8 mouse cellular contexts compared by ENCODE assay signal in the genomic region with DNA sequence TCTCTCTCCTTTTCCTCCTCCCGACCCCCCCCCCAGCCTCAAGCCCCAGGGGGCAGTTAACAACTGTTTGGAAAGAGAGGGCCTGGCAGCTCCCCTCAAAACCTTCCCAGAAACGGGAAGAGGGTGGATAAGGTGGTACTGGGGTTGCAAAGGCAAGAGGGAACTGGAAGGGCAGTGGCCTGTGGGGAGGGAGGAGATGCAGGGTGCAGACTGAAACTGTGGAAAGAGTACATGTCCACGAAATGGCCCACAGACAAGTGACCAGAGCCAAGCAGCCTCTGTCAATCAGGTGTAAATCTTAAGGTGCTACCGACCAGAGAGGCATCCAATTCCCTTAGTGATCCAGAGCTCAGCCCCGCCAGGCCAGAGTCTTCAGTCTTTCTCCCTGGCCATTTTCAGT.
DNase-seq lines count a peak whose midpoint lies in the region; ATAC-seq and TF ChIP-seq lines count a peak whose summit lies in the region.

No protein-coding gene starts in this region.

- H3K4me1 ChIP-seq in forebrain, embryonic 10.5 days, result peaks cover 20% of the 10 kb centered on the region
- H3K4me1 ChIP-seq in hindbrain, embryonic 13.5 days (replicated peaks), result peaks cover 19% of the 10 kb centered on the region
- peaks cover 12% of the 10 kb centered on the region for H3K4me1 ChIP-seq in midbrain, embryonic 11.5 days (ENCODE audit: control insufficient read depth, insufficient read depth, low read length)

- peak overlapping the region; percentile 75 for H3K27ac ChIP-seq in forebrain, embryonic 10.5 days
- no peak overlapping the region for H3K27ac ChIP-seq in hindbrain, embryonic 13.5 days
- H3K27ac ChIP-seq in midbrain, embryonic 11.5 days (ENCODE audit: low read depth, low read length), result no peak overlapping the region
- H3K27ac ChIP-seq in layer of hippocampus, adult 2 months, result no peak overlapping the region

- TF ChIP-seq CTCF in C2C12 (IDR thresholded peaks at IDR 0.05; ENCODE audit: control insufficient read depth, insufficient read depth, insufficient read length), result no peak
- TF ChIP-seq CTCF in layer of hippocampus, adult 2 months (conservative IDR thresholded peaks at IDR 0.05), result no peak

- peaks cover 18% of the 10 kb centered on the region for H3K79me2 ChIP-seq in C2C12 (ENCODE audit: control insufficient read depth, insufficient read depth)

- H3K9me3 ChIP-seq in forebrain, embryonic 10.5 days, result no peaks in the 10 kb centered on the region
- H3K9me3 ChIP-seq in hindbrain, embryonic 13.5 days, result no peaks in the 10 kb centered on the region
- no peaks in the 10 kb centered on the region for H3K9me3 ChIP-seq in midbrain, embryonic 11.5 days (ENCODE audit: control insufficient read depth, low read length)

- no peak for ATAC-seq in hindbrain, embryonic 13.5 days (ENCODE audit: low FRiP score)
- no peak; the same call in 1 of the 2 replicates for ATAC-seq in midbrain, embryonic 11.5 days (ENCODE audit: low FRiP score)

- no peaks in the 10 kb centered on the region for H3K27me3 ChIP-seq in C2C12 (ENCODE audit: control insufficient read depth, insufficient read depth, insufficient read length)
- peaks cover 31% of the 10 kb centered on the region for H3K27me3 ChIP-seq in forebrain, embryonic 10.5 days (ENCODE audit: poor library complexity, severe bottlenecking)
- H3K27me3 ChIP-seq in hindbrain, embryonic 13.5 days, result peaks cover 37% of the 10 kb centered on the region
- H3K27me3 ChIP-seq in midbrain, embryonic 11.5 days (ENCODE audit: control insufficient read depth, insufficient read depth, low read length), result no peaks in the 10 kb centered on the region; the same call in 1 of the 2 replicates

- WGBS in forebrain, embryonic 10.5 days, result 3% methylated on average over 4 of the region's 5 CpGs
- 5% methylated on average over 5 of the region's 5 CpGs for WGBS in hindbrain, embryonic 13.5 days
- 2% methylated on average over 4 of the region's 5 CpGs for WGBS in midbrain, embryonic 11.5 days

- peak; percentile 30 for DNase-seq in forebrain, embryonic 10.5 days (ENCODE audit: extremely low spot score, low spot score)
- no peak for DNase-seq in midbrain, embryonic 11.5 days (ENCODE audit: low spot score, missing footprints)
- no peak for DNase-seq in left cerebral cortex, postnatal 36 days (ENCODE audit: low spot score in 2 of 2)
- no peak for DNase-seq in layer of hippocampus, adult 8-10 months (ENCODE audit: low spot score in 2 of 2)
- DNase-seq in adrenal gland, adult 18-20 months (ENCODE audit: low spot score in 2 of 2), result no peak
- DNase-seq in layer of hippocampus, adult 2 months (ENCODE audit: low spot score in 2 of 2), result no peak

- no peaks in the 10 kb centered on the region for H3K36me3 ChIP-seq in C2C12 (ENCODE audit: control insufficient read depth, insufficient read depth)
- no peaks in the 10 kb centered on the region for H3K36me3 ChIP-seq in forebrain, embryonic 10.5 days (replicated peaks)
- no peaks in the 10 kb centered on the region for H3K36me3 ChIP-seq in hindbrain, embryonic 13.5 days
- H3K36me3 ChIP-seq in midbrain, embryonic 11.5 days (ENCODE audit: control insufficient read depth, insufficient read depth, low read length), result no peaks in the 10 kb centered on the region

- intact Hi-C loops in left cerebral cortex, postnatal 36 days (cut with DNase I), result no loop called here

- peak overlapping the region; percentile 31 for H3K4me3 ChIP-seq in C2C12 (ENCODE audit: insufficient read depth, poor library complexity, severe bottlenecking)
- peak overlapping the region; percentile 63 for H3K4me3 ChIP-seq in forebrain, embryonic 10.5 days
- peak overlapping the region; percentile 40; the same call in 1 of the 2 replicates for H3K4me3 ChIP-seq in hindbrain, embryonic 13.5 days
- H3K4me3 ChIP-seq in midbrain, embryonic 11.5 days (ENCODE audit: low read depth, low read length), result peak overlapping the region; percentile 46
- H3K4me3 ChIP-seq in layer of hippocampus, adult 2 months, result no peak overlapping the region

- H3K9ac ChIP-seq in hindbrain, embryonic 13.5 days, result no peak overlapping the region
- peak overlapping the region; percentile 62; the same call in 1 of the 2 replicates for H3K9ac ChIP-seq in midbrain, embryonic 11.5 days (ENCODE audit: low read length)

- H3K79me3 ChIP-seq in C2C12 (ENCODE audit: low read depth), result peaks cover 6% of the 10 kb centered on the region

- H3K4me2 ChIP-seq in hindbrain, embryonic 13.5 days, result peak overlapping the region; percentile 69
- peak overlapping the region; percentile 92 for H3K4me2 ChIP-seq in midbrain, embryonic 11.5 days

- peak overlapping the region; percentile 14 for H3ac ChIP-seq in C2C12 (ENCODE audit: control insufficient read depth, insufficient read length, low read depth)

TF ChIP-seq in C2C12, 6 proteins besides CTCF, POLR2A, EP300 and RAD21:
- TF ChIP-seq USF1 (IDR thresholded peaks at IDR 0.05; ENCODE audit: low read depth), result no peak
- TF ChIP-seq MYOD1 (IDR thresholded peaks at IDR 0.05; ENCODE audit: control insufficient read depth, insufficient read length, low read depth), result no peak
- no peak for TF ChIP-seq CEBPB (IDR thresholded peaks at IDR 0.05; ENCODE audit: low read depth)
- TF ChIP-seq MAX (IDR thresholded peaks at IDR 0.05), result no peak
- TF ChIP-seq MYOG (IDR thresholded peaks at IDR 0.05; ENCODE audit: control insufficient read depth, extremely low read depth, insufficient read length), result no peak
- no peak for TF ChIP-seq FOSL1 (IDR thresholded peaks at IDR 0.05; ENCODE audit: insufficient read depth, low read length, poor library complexity, severe bottlenecking)
